In the genomic region with DNA sequence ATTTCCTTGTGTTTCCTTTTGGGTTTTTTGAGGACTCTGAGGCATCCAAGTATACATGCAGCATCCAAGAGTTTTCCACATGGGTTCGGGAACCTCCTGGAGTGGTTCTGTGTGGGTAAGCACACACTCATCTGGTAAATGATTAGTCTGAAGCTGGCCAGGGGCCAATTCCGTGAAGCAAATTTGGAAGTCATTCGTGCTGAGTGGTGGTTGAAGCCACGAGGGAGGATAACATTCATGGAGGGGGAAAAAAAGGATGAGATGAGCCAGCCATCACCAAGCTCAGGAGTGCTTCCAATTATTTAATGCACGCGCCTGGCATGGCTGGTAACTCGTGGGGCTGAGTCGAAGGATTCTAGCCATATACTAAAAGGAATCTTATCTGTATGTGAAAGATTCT, we compare ENCODE assay signal across 12 mouse cellular contexts. TPM values are rescaled to one million over a fixed set of nuclear protein-coding genes. Genes with fewer than 3 reads are reported as not detected.
A peak's percentile ranks its signal among the peaks of the same experiment; 100 is the strongest.
DNase-seq lines count a peak whose midpoint lies in the region; ATAC-seq lines count a peak whose summit lies in the region.
"Had no signal": no experiment of that assay in that cellular context is flagged by ENCODE, and none has a peak within 500 bp of the region (broad histone marks: within the 10 kb centered on the region; RNA-seq: fewer than 3 reads in every experiment).

No protein-coding gene starts in this region.

- no peak overlapping the region for H3K27ac ChIP-seq in embryonic facial prominence, embryonic 14.5 days (replicated peaks; ENCODE audit: low read depth, low read length)
- H3K27ac ChIP-seq in embryonic facial prominence, embryonic 10.5 days (replicated peaks): no peak overlapping the region
- no peak overlapping the region for H3K27ac ChIP-seq in heart, embryonic 10.5 days
- no peak overlapping the region for H3K27ac ChIP-seq in midbrain, embryonic 16.5 days (ENCODE audit: low read length)
- H3K27ac ChIP-seq: hindbrain, embryonic 12.5 days; midbrain, embryonic 12.5 days; stomach, embryonic 15.5 days had no signal

- H3K9ac ChIP-seq in embryonic facial prominence, embryonic 14.5 days (ENCODE audit: low read depth, low read length): no peak overlapping the region
- H3K9ac ChIP-seq in midbrain, embryonic 16.5 days (ENCODE audit: low read depth, low read length): no peak overlapping the region
- H3K9ac ChIP-seq: hindbrain, embryonic 12.5 days; midbrain, embryonic 12.5 days; stomach, embryonic 15.5 days had no signal

- 53% methylated on average over 8 of the region's 8 CpGs for WGBS in embryonic facial prominence, embryonic 14.5 days
- 86% methylated on average over 8 of the region's 8 CpGs for WGBS in embryonic facial prominence, embryonic 10.5 days
- 69% methylated on average over 8 of the region's 8 CpGs for WGBS in heart, embryonic 10.5 days
- 77% methylated on average over 8 of the region's 8 CpGs for WGBS in midbrain, embryonic 16.5 days

- H3K4me3 ChIP-seq in embryonic facial prominence, embryonic 14.5 days (ENCODE audit: low read depth, low read length): no peak overlapping the region
- H3K4me3 ChIP-seq in embryonic facial prominence, embryonic 10.5 days: no peak overlapping the region
- H3K4me3 ChIP-seq in heart, embryonic 10.5 days: no peak overlapping the region
- H3K4me3 ChIP-seq in midbrain, embryonic 16.5 days (ENCODE audit: low read depth, low read length): no peak overlapping the region
- H3K4me3 ChIP-seq: hindbrain, embryonic 12.5 days; midbrain, embryonic 12.5 days; stomach, embryonic 15.5 days had no signal

- H3K27me3 ChIP-seq in embryonic facial prominence, embryonic 14.5 days (replicated peaks; ENCODE audit: control insufficient read depth, insufficient read depth, low read length): no peaks in the 10 kb centered on the region
- no peaks in the 10 kb centered on the region for H3K27me3 ChIP-seq in embryonic facial prominence, embryonic 10.5 days (replicated peaks; ENCODE audit: low read depth, poor library complexity, severe bottlenecking)
- H3K27me3 ChIP-seq in heart, embryonic 10.5 days (ENCODE audit: insufficient read depth, poor library complexity, severe bottlenecking): no peaks in the 10 kb centered on the region
- H3K27me3 ChIP-seq in midbrain, embryonic 16.5 days (ENCODE audit: control insufficient read depth, insufficient read depth, low read depth, low read length): no peaks in the 10 kb centered on the region
- H3K27me3 ChIP-seq: hindbrain, embryonic 12.5 days; midbrain, embryonic 12.5 days; stomach, embryonic 15.5 days had no signal

- H3K4me2 ChIP-seq in embryonic facial prominence, embryonic 14.5 days (ENCODE audit: low read depth, low read length): no peak overlapping the region
- no peak overlapping the region for H3K4me2 ChIP-seq in midbrain, embryonic 16.5 days (ENCODE audit: low read length)
- H3K4me2 ChIP-seq: hindbrain, embryonic 12.5 days; midbrain, embryonic 12.5 days; stomach, embryonic 15.5 days had no signal

- H3K9me3 ChIP-seq in embryonic facial prominence, embryonic 14.5 days (ENCODE audit: control insufficient read depth, low read length): no peaks in the 10 kb centered on the region
- no peaks in the 10 kb centered on the region for H3K9me3 ChIP-seq in embryonic facial prominence, embryonic 10.5 days
- no peaks in the 10 kb centered on the region for H3K9me3 ChIP-seq in heart, embryonic 10.5 days
- H3K9me3 ChIP-seq in midbrain, embryonic 16.5 days (replicated peaks; ENCODE audit: control insufficient read depth, low read length, poor library complexity, severe bottlenecking): no peaks in the 10 kb centered on the region
- H3K9me3 ChIP-seq: G1E; hindbrain, embryonic 12.5 days; midbrain, embryonic 12.5 days; stomach, embryonic 15.5 days had no signal

- DNase-seq in embryonic facial prominence, embryonic 14.5 days (ENCODE audit: low spot score): peak; percentile 43
- DNase-seq in embryonic facial prominence, embryonic 10.5 days (ENCODE audit: low spot score): no peak
- peak; percentile 41 to 43 for DNase-seq in lung, adult 18-20 months
- DNase-seq in lung, postnatal 25 days (ENCODE audit: low spot score): no peak
- DNase-seq in layer of hippocampus, adult 9-11 months: peak; percentile 67
- peak; percentile 40 for DNase-seq in right cerebral cortex, postnatal 25 days
- no peak for DNase-seq in heart, embryonic 10.5 days (ENCODE audit: low spot score)

- no peak for ATAC-seq in embryonic facial prominence, embryonic 14.5 days (ENCODE audit: low read depth)
- ATAC-seq in midbrain, embryonic 16.5 days: no peak

- H3K36me3 ChIP-seq in embryonic facial prominence, embryonic 14.5 days (ENCODE audit: control insufficient read depth, insufficient read depth, low read length): no peaks in the 10 kb centered on the region
- no peaks in the 10 kb centered on the region for H3K36me3 ChIP-seq in embryonic facial prominence, embryonic 10.5 days (replicated peaks)
- no peaks in the 10 kb centered on the region for H3K36me3 ChIP-seq in heart, embryonic 10.5 days
- no peaks in the 10 kb centered on the region for H3K36me3 ChIP-seq in midbrain, embryonic 16.5 days (ENCODE audit: control insufficient read depth, insufficient read depth, low read length)
- H3K36me3 ChIP-seq: G1E; hindbrain, embryonic 12.5 days; midbrain, embryonic 12.5 days; stomach, embryonic 15.5 days had no signal

- peaks cover 28% of the 10 kb centered on the region for H3K4me1 ChIP-seq in embryonic facial prominence, embryonic 14.5 days (ENCODE audit: control insufficient read depth, insufficient read depth, low read length)
- H3K4me1 ChIP-seq in embryonic facial prominence, embryonic 10.5 days: peaks cover 12% of the 10 kb centered on the region
- peaks cover 23% of the 10 kb centered on the region for H3K4me1 ChIP-seq in heart, embryonic 10.5 days
- H3K4me1 ChIP-seq in midbrain, embryonic 16.5 days (ENCODE audit: control insufficient read depth, insufficient read depth, low read length): peaks cover 2% of the 10 kb centered on the region; the same call in 1 of the 2 replicates
- H3K4me1 ChIP-seq: midbrain, embryonic 12.5 days had no signal

RNA-seq across cellular contexts. Expression of gene Lifr, which starts 56.1 kb away (rescaled TPM):
- polyA plus RNA-seq in embryonic facial prominence, embryonic 14.5 days (2014; fragmentation: Nextera tagmentation; extraction: Ambion mirVana): 39.2 and 40.4 TPM in 2 replicates
- polyA plus RNA-seq in embryonic facial prominence, embryonic 10.5 days (2016; fragmentation: Nextera tagmentation; extraction: Ambion mirVana): 10.0 and 11.0 TPM in 2 replicates
- polyA plus RNA-seq in heart, embryonic 10.5 days (2016; fragmentation: Nextera tagmentation; extraction: Ambion mirVana): 14.6 and 20.5 TPM in 2 replicates
- polyA plus RNA-seq in midbrain, embryonic 16.5 days (2015; fragmentation: Nextera tagmentation; extraction: Ambion mirVana): 8.0 and 9.5 TPM in 2 replicates
- polyA plus RNA-seq: G1E had no signal

Comparison
In these comparisons a context has a peak if more than half of its experiments do, and no peak if none do; other contexts are left out.
1. DNase-seq: peak in embryonic facial prominence, embryonic 14.5 days (single experiment), lung, adult 18-20 months (2 of 2), layer of hippocampus, adult 9-11 months (single experiment) and right cerebral cortex, postnatal 25 days (single experiment); none in embryonic facial prominence, embryonic 10.5 days (single experiment), lung, postnatal 25 days (single experiment) and heart, embryonic 10.5 days (single experiment).